Mouse (Mus musculus): Measurements from ENCODE around the gene Prps2.
"Not testable (repeated sequence)": the region's sequence is repeated elsewhere in the genome, so short reads cannot be mapped to it uniquely, and the experiment has no call there.

Prps2 gene

GRCm38 (mm10) chrX:167323742-167324141 is 58.8 kb downstream of the Prps2 start:
- DNase-seq (ENCODE audit: low spot score in 2 of 2): no peak

DNA sequence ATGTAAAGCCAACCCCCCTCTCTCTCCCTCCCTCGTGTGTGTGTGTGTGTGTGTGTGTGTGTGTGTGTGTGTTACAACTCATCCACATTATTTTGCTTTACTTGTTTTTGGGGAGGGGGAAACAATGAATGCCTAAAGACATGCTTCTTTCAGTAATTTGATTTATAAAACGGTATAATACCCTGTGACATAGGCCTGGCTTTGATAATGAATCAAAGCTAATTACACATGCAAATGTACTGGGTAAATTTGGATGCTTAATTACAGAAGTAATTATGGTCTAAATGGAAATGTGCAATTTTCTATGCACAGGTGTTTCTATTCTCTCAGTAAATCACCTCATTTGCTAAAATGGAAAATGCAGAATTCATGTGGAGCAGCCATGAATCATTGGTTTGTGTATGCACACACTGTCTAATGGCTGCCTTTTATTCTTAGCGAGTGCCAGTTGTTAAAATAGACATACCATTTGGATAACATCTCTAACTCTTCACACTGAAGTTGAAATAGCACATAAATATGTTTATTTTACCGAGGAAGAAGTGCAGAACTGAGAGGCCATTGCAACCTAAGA is 61.2 kb downstream of the Prps2 start:
- DNase-seq (ENCODE audit: low spot score in 2 of 2): no peak

DNA sequence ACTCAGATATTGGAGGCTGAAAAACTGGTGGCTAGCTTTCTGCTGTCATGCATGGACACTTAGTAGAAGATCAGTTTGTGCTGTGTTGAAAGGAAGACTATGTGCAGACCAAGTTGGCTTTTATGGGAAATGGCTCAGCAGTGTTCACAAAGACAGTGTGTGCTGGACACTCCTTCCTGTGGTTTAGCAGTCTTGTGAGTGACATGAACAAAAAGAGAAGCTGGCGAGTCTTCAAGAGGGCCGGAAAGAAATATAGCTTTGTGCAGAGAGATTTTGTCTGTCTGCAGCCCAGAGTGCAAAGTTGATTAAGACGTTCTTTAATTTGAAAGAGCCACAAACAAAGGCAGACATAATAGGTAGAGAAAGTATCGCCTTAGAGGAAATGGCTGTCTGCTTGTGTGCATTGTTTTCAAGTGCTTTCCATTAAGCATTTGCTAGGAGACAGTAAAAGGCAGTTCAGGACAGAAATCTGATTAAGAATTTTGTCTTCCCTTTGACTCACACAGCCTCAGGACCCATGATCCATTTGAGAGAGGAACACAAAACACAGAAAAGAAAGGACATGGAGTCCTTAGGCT is 63.6 kb downstream of the Prps2 start:
- DNase-seq (ENCODE audit: low spot score in 2 of 2): no peak

DNA sequence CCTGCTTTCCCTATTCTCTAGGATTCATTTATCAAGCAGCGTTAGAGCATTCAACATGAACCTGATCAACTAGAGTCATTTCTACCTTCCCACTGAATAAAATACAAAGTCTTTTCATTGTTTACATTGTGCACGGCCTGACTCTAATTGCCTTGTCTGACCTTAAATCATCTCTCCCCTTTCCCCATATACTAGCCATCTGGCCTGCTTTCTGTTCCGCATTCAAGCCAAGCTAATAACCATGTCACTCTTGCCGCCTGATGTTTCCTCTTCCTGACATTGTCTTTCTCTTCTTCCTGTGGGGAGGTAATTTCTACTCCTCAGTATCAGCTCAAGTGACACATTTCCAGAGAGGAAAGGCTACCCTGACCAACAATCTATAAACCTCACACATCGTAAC is 66.8 kb downstream of the Prps2 start:
- DNase-seq (ENCODE audit: low spot score in 2 of 2): no peak

DNA sequence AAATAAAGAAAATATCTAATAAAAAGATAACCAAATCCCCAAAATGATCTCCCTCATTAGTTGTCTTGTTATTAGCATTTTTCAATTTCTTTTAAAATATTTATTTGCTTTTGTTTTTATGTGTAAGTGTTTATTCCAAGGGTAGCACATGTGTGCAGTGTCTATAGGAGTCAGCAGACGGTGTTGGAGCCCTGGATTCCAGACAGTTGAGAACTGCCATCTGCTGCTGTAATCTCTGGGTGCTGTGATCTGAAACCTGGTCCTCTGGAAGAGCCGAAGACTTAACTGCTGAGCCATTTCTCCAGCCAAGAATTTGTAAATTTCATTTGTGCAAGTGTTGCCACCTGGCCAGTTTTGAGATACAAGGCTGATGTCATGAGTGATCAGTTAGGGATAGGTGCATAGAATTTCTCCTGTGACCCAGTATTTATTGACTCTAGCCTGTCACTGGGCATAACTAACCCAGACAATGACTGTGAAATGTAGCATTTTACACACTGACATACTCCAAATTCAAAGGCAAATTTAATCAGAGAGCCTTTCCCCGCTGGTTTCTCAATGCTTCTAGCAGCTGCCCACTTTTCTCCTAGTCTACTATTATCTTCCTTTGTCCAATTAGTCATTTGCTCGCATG is 67.3 kb downstream of the Prps2 start:
- DNase-seq (ENCODE audit: low spot score in 2 of 2): no peak

GRCm38 (mm10) chrX:167302061-167302460 is 80.5 kb downstream of the Prps2 start:
- not testable (repeated sequence) for DNase-seq (ENCODE audit: low spot score in 2 of 2)

Data from urinary bladder, postnatal 4 days (tissue).